Mouse (Mus musculus) liver, adult 2 months (tissue): ENCODE measurements around the gene Wdr66. TPM values are rescaled to one million over a fixed set of nuclear protein-coding genes. Genes with fewer than 3 reads are reported as not detected.

Source experiments
- DNase-seq: peaks from one replicate; pipeline ENCODE4 v3.0.0-alpha.2; 2011; ENCODE audit warnings: low read depth, low spot score; ENCODE audit errors: extremely low read depth
- H3K27ac ChIP-seq: fragments of 200-500 bp; replicated peaks from 2 replicates; pipeline ENCODE4 v1.5.1; 2012; ENCODE audit warnings: low read depth, mild to moderate bottlenecking, control low read depth, inconsistent platforms, low read length; ENCODE audit not compliant: insufficient read depth
- H3K27me3 ChIP-seq: fragments of 200-500 bp; 2 replicates; pipeline ENCODE4 v1.6.1; 2012; ENCODE audit warnings: mild to moderate bottlenecking, moderate library complexity, low read length, inconsistent platforms; ENCODE audit not compliant: control insufficient read depth, insufficient read depth
- H3K36me3 ChIP-seq: fragments of 200-500 bp; 2 replicates; pipeline ENCODE4 v1.6.1; 2012; ENCODE audit warnings: low read length, inconsistent platforms; ENCODE audit not compliant: control insufficient read depth, insufficient read depth
- H3K4me1 ChIP-seq: fragments of 200-500 bp; 2 replicates; pipeline ENCODE4 v1.6.1; 2011; ENCODE audit warnings: low read length; ENCODE audit not compliant: control insufficient read depth, insufficient read depth
- H3K4me3 ChIP-seq: fragments of 200-500 bp; 2 replicates; pipeline ENCODE4 v1.5.1; 2011; ENCODE audit warnings: low read depth, mild to moderate bottlenecking, control low read depth, low read length, moderate library complexity; ENCODE audit not compliant: insufficient read depth
- H3K79me2 ChIP-seq: fragments of 200-500 bp; 2 replicates; pipeline ENCODE4 v1.6.1; 2012; ENCODE audit warnings: inconsistent platforms, mild to moderate bottlenecking, low read length, moderate library complexity; ENCODE audit not compliant: control insufficient read depth, insufficient read depth
- H3K9ac ChIP-seq: fragments of 200-500 bp; 2 replicates; pipeline ENCODE4 v1.6.1; 2012; ENCODE audit warnings: low read depth, mild to moderate bottlenecking, control low read depth, inconsistent platforms, low read length
- CTCF ChIP-seq: fragments of 200-500 bp; IDR thresholded peaks from 2 replicates; pipeline ENCODE4 v1.5.1; 2011; ENCODE audit warnings: low read depth, low read length, control low read depth
- POLR2A ChIP-seq: fragments of 200-500 bp; IDR thresholded peaks from 2 replicates; pipeline ENCODE4 v1.6.1; 2011; ENCODE audit warnings: low read length, control low read depth; ENCODE audit not compliant: insufficient read depth; ENCODE audit errors: extremely low read depth
- WGBS: fragments of 180-500 bp; shearing (Covaris S2); methylation state at CpG from one replicate; pipeline ENCODE4 v1.1.7; 2018; 5-methylcytosine and 5-hydroxymethylcytosine counted together
- polyA plus RNA-seq: library from polyadenylated mRNA; depleted of rRNA; stranded (reverse); fragments of >200 nt; gene quantifications from 2 replicates; pipeline ENCODE4 v1.2.3, GENCODE M21; 2012
- total RNA-seq: library from RNA; depleted of rRNA; stranded (reverse); fragments of >200 nt; gene quantifications from 2 replicates; pipeline ENCODE4 v1.2.3, GENCODE M21; 2014

Gene Wdr66
- total and polyA plus RNA-seq, 2 experiments = 0.37 to 0.60 TPM

DNA sequence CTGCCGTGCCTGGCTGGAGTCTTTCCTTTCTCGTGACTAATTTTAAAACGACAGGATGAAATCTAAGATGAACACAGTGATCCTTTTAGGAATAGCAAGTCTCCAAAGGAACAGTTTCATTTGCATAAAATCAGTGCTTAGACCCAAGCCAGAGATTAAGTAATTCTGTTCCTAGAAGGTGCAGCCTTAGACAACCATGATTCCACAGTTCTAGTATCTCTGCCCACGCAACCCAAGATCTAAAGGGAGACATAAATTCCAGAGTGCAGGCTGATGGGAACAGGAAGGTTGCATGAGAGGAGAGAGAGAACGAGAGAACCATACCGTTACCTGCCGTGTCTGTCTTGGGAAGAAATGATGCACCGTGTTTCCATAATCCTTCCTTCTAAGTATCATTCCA lies 8.8 kb downstream of the Wdr66 start:
- no peak overlapping the region for H3K27ac ChIP-seq
- 84% methylated on average over 8 of the region's 8 CpGs for WGBS
- H3K27me3 ChIP-seq = no peaks in the 10 kb centered on the region
- no peak for TF ChIP-seq POLR2A
- no peak for TF ChIP-seq CTCF
- H3K4me1 ChIP-seq = no peaks in the 10 kb centered on the region
- no peak for DNase-seq
- no peak overlapping the region for H3K4me3 ChIP-seq
- H3K9ac ChIP-seq = no peak overlapping the region
- H3K36me3 ChIP-seq = no peaks in the 10 kb centered on the region
- H3K79me2 ChIP-seq = no peaks in the 10 kb centered on the region

DNA sequence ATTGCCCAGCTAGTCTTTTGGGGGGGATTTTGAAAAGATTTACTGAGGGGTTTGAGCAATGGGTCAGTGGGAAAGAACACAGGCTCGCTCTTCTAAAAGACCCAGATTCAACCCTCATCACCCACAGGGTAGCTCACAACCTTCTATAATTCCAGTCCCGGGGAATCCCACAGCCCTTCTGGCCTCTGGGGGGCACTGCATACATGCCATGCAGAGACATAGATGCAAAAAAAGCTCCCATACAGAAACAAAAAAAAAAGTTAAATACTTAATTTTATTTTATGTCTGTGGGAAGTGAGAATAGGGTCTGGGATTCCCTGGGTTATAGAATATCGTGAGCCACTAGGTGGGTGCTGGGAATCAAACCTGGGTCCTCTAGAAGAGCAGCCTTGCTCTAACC lies 15.0 kb downstream of the Wdr66 start:
- H3K27me3 ChIP-seq = no peaks in the 10 kb centered on the region
- no peaks in the 10 kb centered on the region for H3K4me1 ChIP-seq
- H3K9ac ChIP-seq = no peak overlapping the region
- no peak for TF ChIP-seq CTCF
- TF ChIP-seq POLR2A = no peak
- H3K79me2 ChIP-seq = no peaks in the 10 kb centered on the region
- H3K36me3 ChIP-seq = no peaks in the 10 kb centered on the region
- H3K27ac ChIP-seq = no peak overlapping the region
- no peak overlapping the region for H3K4me3 ChIP-seq
- DNase-seq = no peak
- 88% methylated on average over 3 of the region's 3 CpGs for WGBS

DNA sequence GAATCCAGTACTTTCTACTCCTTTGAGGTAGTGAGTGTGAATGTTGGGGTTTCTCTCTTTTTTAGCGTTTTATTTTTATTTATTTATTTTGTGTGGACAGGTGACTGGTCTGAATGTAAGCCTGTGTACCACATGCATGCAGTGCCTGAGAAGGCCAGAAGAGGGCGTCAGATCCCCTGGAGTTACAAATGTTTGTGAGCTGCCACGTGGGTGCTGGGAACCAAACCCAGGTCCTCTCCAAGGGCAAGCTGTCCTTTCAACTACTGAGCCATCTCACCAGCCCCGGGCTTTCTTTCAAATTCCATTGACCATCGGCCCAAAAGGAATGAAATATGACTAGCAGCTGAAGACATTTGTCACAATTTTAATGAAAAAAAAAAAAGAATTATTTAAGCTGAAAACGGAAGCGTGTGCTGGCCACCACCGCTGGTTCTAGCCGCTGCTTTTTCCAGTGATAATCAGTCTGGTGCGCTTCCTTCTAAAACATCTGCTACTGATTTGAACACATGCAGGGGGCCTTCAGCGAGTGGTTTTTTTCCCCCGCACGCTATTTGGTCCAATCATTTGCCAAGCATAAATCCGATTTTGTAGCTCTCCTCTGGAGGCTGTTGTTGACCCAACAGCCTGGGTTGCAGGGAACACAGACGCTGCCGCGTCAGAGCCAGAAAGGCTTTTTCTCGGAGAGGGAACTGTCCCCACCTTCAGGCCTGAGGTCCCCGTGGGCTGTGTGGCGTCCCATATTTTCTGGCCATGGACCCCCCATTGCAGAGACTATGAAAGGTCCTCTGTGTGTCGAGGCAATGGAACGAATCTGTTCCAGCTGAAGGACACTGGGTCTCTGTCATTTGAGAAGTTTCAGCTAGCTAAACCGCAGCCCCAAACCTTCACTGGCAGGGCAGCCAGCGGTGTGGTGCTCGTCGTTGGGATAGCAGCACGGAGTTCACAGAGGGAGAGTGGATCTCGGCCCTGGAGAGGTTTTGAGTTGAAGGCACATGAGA lies 16.9 kb downstream of the Wdr66 start:
- TF ChIP-seq POLR2A = no peak
- no peak for TF ChIP-seq CTCF
- no peaks in the 10 kb centered on the region for H3K4me1 ChIP-seq
- no peaks in the 10 kb centered on the region for H3K36me3 ChIP-seq
- H3K27me3 ChIP-seq = no peaks in the 10 kb centered on the region
- H3K27ac ChIP-seq = no peak overlapping the region
- no peak overlapping the region for H3K4me3 ChIP-seq
- no peak for DNase-seq
- WGBS = 88% methylated on average over 28 of the region's 28 CpGs
- H3K79me2 ChIP-seq = no peaks in the 10 kb centered on the region
- H3K9ac ChIP-seq = no peak overlapping the region

DNA sequence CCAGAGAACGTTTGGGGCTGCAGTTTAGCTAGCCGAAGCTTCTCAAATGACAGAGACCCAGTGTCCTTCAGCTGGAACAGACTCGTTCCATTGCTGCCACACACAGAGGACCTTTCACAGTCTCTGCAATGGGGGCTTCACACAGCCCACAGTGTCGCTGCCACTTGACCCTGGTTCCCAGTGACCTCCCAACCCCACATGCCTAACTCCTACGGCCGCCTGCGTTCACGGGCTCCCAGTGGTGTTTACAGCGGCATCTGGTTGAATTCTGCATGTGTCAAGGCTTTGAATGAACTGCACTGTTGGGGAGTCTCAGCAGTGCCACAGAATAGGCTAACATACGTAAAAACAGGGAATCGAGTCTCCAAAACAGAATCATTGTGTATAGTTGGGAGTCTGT lies 19.0 kb downstream of the Wdr66 start:
- 78% methylated on average over 11 of the region's 11 CpGs for WGBS
- Histone ChIP-seq H3K9ac (no peak overlapping the region), H3K79me2 (no peaks in the 10 kb centered on the region), H3K27me3 (no peaks in the 10 kb centered on the region), H3K36me3 (no peaks in the 10 kb centered on the region), H3K27ac (no peak overlapping the region), H3K4me1 (no peaks in the 10 kb centered on the region), H3K4me3 (no peak overlapping the region)
- TF ChIP-seq CTCF (no peak), POLR2A (no peak)
- no peak for DNase-seq

- H3K9ac ChIP-seq = no peak overlapping the region
- H3K27me3 ChIP-seq = no peaks in the 10 kb centered on the region
- no peak overlapping the region for H3K4me3 ChIP-seq
- DNase-seq = no peak
- H3K79me2 ChIP-seq = no peaks in the 10 kb centered on the region
- 81% methylated on average over 5 of the region's 5 CpGs for WGBS
- H3K27ac ChIP-seq = no peak overlapping the region
- H3K4me1 ChIP-seq = no peaks in the 10 kb centered on the region
- no peak for TF ChIP-seq POLR2A
- no peak for TF ChIP-seq CTCF
- no peaks in the 10 kb centered on the region for H3K36me3 ChIP-seq
Observed at GRCm38 (mm10) chr5:123272927-123273326, 21.0 kb downstream of the Wdr66 start.
